Mouse (Mus musculus): ENCODE measurements around the gene Olfr235.
"Not testable (repeated sequence)": the region's sequence is repeated elsewhere in the genome, so short reads cannot be mapped to it uniquely, and the experiment has no call there.

Olfr235 gene

GRCm38 (mm10) chr19:12260732-12261131 is at the start of gene Olfr235:
Olfr235 (plus strand) TSS chr19:12261032.
- DNase-seq (ENCODE audit: low read depth, low spot score): no peak

GRCm38 (mm10) chr19:12232496-12232895 is 28.3 kb upstream of the Olfr235 start, which contains the start of gene Olfr1432:
Olfr1432 (minus strand) TSS chr19:12232596.
- not testable (repeated sequence) for DNase-seq (ENCODE audit: low read depth, low spot score)

GRCm38 (mm10) chr19:12241559-12241958 is 19.3 kb upstream of the Olfr235 start, which contains the start of gene Olfr262:
Olfr262 (minus strand) TSS chr19:12241659.
- no peak for DNase-seq (ENCODE audit: low read depth, low spot score)

GRCm38 (mm10) chr19:12279554-12279953 is 18.7 kb downstream of the Olfr235 start, which contains the start of gene Olfr1434:
Olfr1434 (plus strand) TSS chr19:12279854.
- no peak for DNase-seq (ENCODE audit: low read depth, low spot score)

- no peak for DNase-seq (ENCODE audit: low read depth, low spot score)
Measured at GRCm38 (mm10) chr19:12292979-12293378, 32.1 kb downstream of the Olfr235 start.

GRCm38 (mm10) chr19:12299030-12299429 is 38.2 kb downstream of the Olfr235 start, which contains the start of gene Olfr1436:
Olfr1436 (minus strand) TSS chr19:12299130.
- DNase-seq (ENCODE audit: low read depth, low spot score): not testable (repeated sequence)

Data from WW6 (cell line).